Mouse (Mus musculus): Measurements from ENCODE around the gene Hist1h2bn. TPM values are rescaled to one million over a fixed set of nuclear protein-coding genes. Genes with fewer than 3 reads are reported as not detected.
"Not testable (repeated sequence)": the region's sequence is repeated elsewhere in the genome, so short reads cannot be mapped to it uniquely, and the experiment has no call there.

Gene Hist1h2bn
- polyA plus RNA-seq, 1 experiment, result 9.6 TPM

DNA sequence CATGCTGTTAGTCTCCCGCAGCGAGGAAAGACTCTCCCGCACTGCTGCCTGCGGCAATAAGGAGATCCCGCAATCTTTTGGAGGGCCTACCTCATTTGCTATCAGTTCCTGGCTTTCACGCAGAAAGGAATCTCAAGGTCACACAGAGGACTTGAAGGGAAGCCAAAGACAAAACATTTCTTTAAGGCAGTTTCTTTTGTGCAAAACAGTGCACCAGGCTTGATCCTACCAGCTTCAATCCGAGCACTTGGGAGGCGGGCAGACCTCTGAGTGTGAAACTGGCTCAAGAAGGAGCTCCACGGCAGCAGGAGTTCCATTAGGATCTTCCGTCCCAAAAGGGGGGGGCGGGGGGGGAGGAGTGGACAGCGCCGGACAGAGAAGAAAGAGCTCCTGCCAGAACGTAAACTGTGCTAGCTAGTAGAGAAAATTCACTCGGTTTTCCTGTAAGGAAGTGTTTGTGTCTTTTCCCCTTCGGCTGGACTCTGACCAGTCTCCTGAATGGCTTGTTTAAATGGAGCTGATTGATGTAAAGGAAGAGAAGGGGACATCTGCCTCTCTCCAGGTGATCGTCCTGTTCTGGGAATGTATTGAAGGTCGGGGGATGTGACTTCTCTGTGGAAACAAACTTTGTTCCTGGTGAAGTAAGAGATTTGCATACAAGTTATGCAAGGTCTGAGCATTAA is 36.8 kb downstream of the Hist1h2bn start:
- no peaks in the 10 kb centered on the region for H3K4me1 ChIP-seq (ENCODE audit: control insufficient read depth, insufficient read depth, low read length)
- H3K4me3 ChIP-seq (ENCODE audit: insufficient read depth, low read length), result no peak overlapping the region
- TF ChIP-seq CTCF (IDR thresholded peaks at IDR 0.05; ENCODE audit: borderline replicate concordance, insufficient read depth, low read length) (no peak), POLR2A (IDR thresholded peaks at IDR 0.05; ENCODE audit: low read depth, low read length) (no peak)
- no peak overlapping the region for H3K27ac ChIP-seq (ENCODE audit: insufficient read depth, low read length)

DNA sequence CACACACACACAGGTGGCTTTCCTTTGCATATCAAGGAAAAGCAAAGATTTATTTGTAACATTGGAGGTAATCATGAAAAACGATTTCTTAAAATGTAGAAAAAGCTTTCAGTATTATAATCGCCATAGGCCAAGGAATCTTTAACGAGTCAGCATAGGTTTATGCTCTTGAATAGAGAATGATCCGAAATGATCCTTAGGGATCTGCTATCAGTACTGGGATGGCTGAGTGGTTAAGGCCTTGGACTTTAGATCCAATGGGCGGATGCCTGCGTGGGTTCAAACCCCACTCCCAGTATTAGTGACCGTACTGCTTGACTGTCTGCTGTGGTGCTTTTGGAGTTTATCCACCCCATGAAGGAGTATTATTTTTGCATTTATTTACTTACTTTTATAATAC is 41.7 kb downstream of the Hist1h2bn start:
- Histone ChIP-seq H3K4me3 (ENCODE audit: insufficient read depth, low read length) (no peak overlapping the region), H3K27ac (ENCODE audit: insufficient read depth, low read length) (no peak overlapping the region), H3K4me1 (ENCODE audit: control insufficient read depth, insufficient read depth, low read length) (no peaks in the 10 kb centered on the region)
- TF ChIP-seq POLR2A (IDR thresholded peaks at IDR 0.05; ENCODE audit: low read depth, low read length), result no peak
- no peak for TF ChIP-seq CTCF (IDR thresholded peaks at IDR 0.05; ENCODE audit: borderline replicate concordance, insufficient read depth, low read length)

DNA sequence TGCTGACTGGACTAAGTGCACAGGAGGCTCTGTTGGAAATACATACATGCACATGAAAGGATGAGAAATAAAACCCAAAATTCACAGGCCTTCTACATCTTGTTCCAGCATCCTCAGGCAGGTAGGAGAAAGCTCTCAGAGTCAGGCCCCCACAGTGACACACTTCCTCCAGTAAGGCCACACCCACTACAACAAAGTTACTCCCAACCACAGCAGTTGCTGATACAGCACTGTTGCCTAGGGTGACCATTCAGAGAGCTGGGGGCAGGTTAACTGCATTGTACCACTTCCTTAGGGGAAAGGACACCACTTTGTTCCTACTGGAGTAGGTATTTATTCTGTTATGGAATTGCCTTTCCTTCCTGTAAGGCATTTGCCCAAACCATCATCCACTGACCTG is 43.2 kb downstream of the Hist1h2bn start:
- not testable (repeated sequence) for H3K4me1 ChIP-seq (ENCODE audit: control insufficient read depth, insufficient read depth, low read length); H3K4me3 ChIP-seq (ENCODE audit: insufficient read depth, low read length); H3K27ac ChIP-seq (ENCODE audit: insufficient read depth, low read length)

- not testable (repeated sequence) for H3K27ac ChIP-seq (ENCODE audit: insufficient read depth, low read length); H3K4me1 ChIP-seq (ENCODE audit: control insufficient read depth, insufficient read depth, low read length); H3K4me3 ChIP-seq (ENCODE audit: insufficient read depth, low read length)
Measured at GRCm38 (mm10) chr13:21803058-21803457, 49.1 kb downstream of the Hist1h2bn start.

Other genes with a start within 250 kb of the Hist1h2bn start
- 12.3 and 15.2 TPM in 2 replicates for gene Zkscan8, start 223.0 kb upstream of the Hist1h2bn start, polyA plus RNA-seq (2011; ENCODE audit: insufficient read length, low read depth, missing spikeins)
- not detected in 2 replicates for gene Olfr1366, start 211.3 kb upstream of the Hist1h2bn start, polyA plus RNA-seq (2011; ENCODE audit: insufficient read length, low read depth, missing spikeins)
- 0.12 and 0.44 TPM in 2 replicates for gene Olfr1535, start 194.2 kb upstream of the Hist1h2bn start, polyA plus RNA-seq (2011; ENCODE audit: insufficient read length, low read depth, missing spikeins)
- gene Olfr1364, start 172.4 kb upstream of the Hist1h2bn start, polyA plus RNA-seq (2011; ENCODE audit: insufficient read length, low read depth, missing spikeins), result not detected in 2 replicates
- not detected in 2 replicates for gene Olfr1362, start 140.1 kb upstream of the Hist1h2bn start, polyA plus RNA-seq (2011; ENCODE audit: insufficient read length, low read depth, missing spikeins)
- not detected in 2 replicates for gene Olfr11, start 111.6 kb upstream of the Hist1h2bn start, polyA plus RNA-seq (2011; ENCODE audit: insufficient read length, low read depth, missing spikeins)
- not detected in 2 replicates for gene Olfr1361, start 90.7 kb upstream of the Hist1h2bn start, polyA plus RNA-seq (2011; ENCODE audit: insufficient read length, low read depth, missing spikeins)
- not detected in 2 replicates for gene Olfr1360, start 76.7 kb upstream of the Hist1h2bn start, polyA plus RNA-seq (2011; ENCODE audit: insufficient read length, low read depth, missing spikeins)
- gene Olfr1359, start 56.0 kb upstream of the Hist1h2bn start, polyA plus RNA-seq (2011; ENCODE audit: insufficient read length, low read depth, missing spikeins), result not detected in 2 replicates
- 3.5 TPM in 1 of 2 replicates, not detected in the other for gene Hist1h2bl, start 38.0 kb upstream of the Hist1h2bn start, polyA plus RNA-seq (2011; ENCODE audit: insufficient read length, low read depth, missing spikeins)
- gene Hist1h2ai, start 37.7 kb upstream of the Hist1h2bn start, polyA plus RNA-seq (2011; ENCODE audit: insufficient read length, low read depth, missing spikeins), result 5.0 TPM in 1 of 2 replicates, not detected in the other
- 3.4 TPM in 1 of 2 replicates, not detected in the other for gene Hist1h3h, start 36.5 kb upstream of the Hist1h2bn start, polyA plus RNA-seq (2011; ENCODE audit: insufficient read length, low read depth, missing spikeins)
- gene Hist1h2bm, start 32.1 kb upstream of the Hist1h2bn start, polyA plus RNA-seq (2011; ENCODE audit: insufficient read length, low read depth, missing spikeins), result 5.5 and 9.1 TPM in 2 replicates
- gene Hist1h4j, start 19.1 kb upstream of the Hist1h2bn start, polyA plus RNA-seq (2011; ENCODE audit: insufficient read length, low read depth, missing spikeins), result 2.6 and 4.1 TPM in 2 replicates
- 1.9 and 7.3 TPM in 2 replicates for gene Hist1h4k, start 3.6 kb upstream of the Hist1h2bn start, polyA plus RNA-seq (2011; ENCODE audit: insufficient read length, low read depth, missing spikeins)
- 5.3 TPM in 1 of 2 replicates, not detected in the other for gene Hist1h2ak, start 296 bp upstream of the Hist1h2bn start, polyA plus RNA-seq (2011; ENCODE audit: insufficient read length, low read depth, missing spikeins)
- gene Hist1h1b, start 26.5 kb downstream of the Hist1h2bn start, polyA plus RNA-seq (2011; ENCODE audit: insufficient read length, low read depth, missing spikeins), result 2.3 and 7.8 TPM in 2 replicates
- gene Hist1h3i, start 29.2 kb downstream of the Hist1h2bn start, polyA plus RNA-seq (2011; ENCODE audit: insufficient read length, low read depth, missing spikeins), result 4.3 and 8.6 TPM in 2 replicates
- not detected in 2 replicates for gene Hist1h2an, start 33.1 kb downstream of the Hist1h2bn start, polyA plus RNA-seq (2011; ENCODE audit: insufficient read length, low read depth, missing spikeins)
- 1.0 TPM in 1 of 2 replicates, not detected in the other for gene Hist1h2bp, start 33.3 kb downstream of the Hist1h2bn start, polyA plus RNA-seq (2011; ENCODE audit: insufficient read length, low read depth, missing spikeins)
- 1.0 and 2.3 TPM in 2 replicates for gene Hist1h2bq, start 56.1 kb downstream of the Hist1h2bn start, polyA plus RNA-seq (2011; ENCODE audit: insufficient read length, low read depth, missing spikeins)
- not detected in 2 replicates for gene Hist1h2ao, start 56.3 kb downstream of the Hist1h2bn start, polyA plus RNA-seq (2011; ENCODE audit: insufficient read length, low read depth, missing spikeins)
- gene Hist1h4m, start 57.6 kb downstream of the Hist1h2bn start, polyA plus RNA-seq (2011; ENCODE audit: insufficient read length, low read depth, missing spikeins), result not detected in 2 replicates
- gene Hist1h4n, start 78.1 kb downstream of the Hist1h2bn start, polyA plus RNA-seq (2011; ENCODE audit: insufficient read length, low read depth, missing spikeins), result 18.9 and 28.6 TPM in 2 replicates
- 18.2 and 27.0 TPM in 2 replicates for gene Hist1h2ap, start 79.4 kb downstream of the Hist1h2bn start, polyA plus RNA-seq (2011; ENCODE audit: insufficient read length, low read depth, missing spikeins)
- gene Hist1h2br, start 79.6 kb downstream of the Hist1h2bn start, polyA plus RNA-seq (2011; ENCODE audit: insufficient read length, low read depth, missing spikeins), result 1.9 TPM in 1 of 2 replicates, not detected in the other
- gene Zfp184, start 191.0 kb downstream of the Hist1h2bn start, polyA plus RNA-seq (2011; ENCODE audit: insufficient read length, low read depth, missing spikeins), result 2.9 and 5.0 TPM in 2 replicates
- 0.23 and 0.32 TPM in 2 replicates for gene Pom121l2, start 227.1 kb downstream of the Hist1h2bn start, polyA plus RNA-seq (2011; ENCODE audit: insufficient read length, low read depth, missing spikeins)

Data from embryonic fibroblast, embryonic 13.5 days (primary cell).